Mouse (Mus musculus) adrenal gland (tissue): ENCODE data around the gene Ube2r2.

ENCODE experiments used
- intact Hi-C: fragments of 180-260 bp; cut with DNase I; formaldehyde crosslinking; loops from one replicate; pipeline ENCODE4 v1.15.1; 2025

Ube2r2 gene

GRCm38 (mm10) chr4:41116817-41117216 is 18.7 kb upstream of the Ube2r2 start:
- intact Hi-C loops = no loop called here

- intact Hi-C loops = loop anchor here (1.0 kb wide), 1 partner anchor 69 kb away; no protein-coding TSS in a partner anchor
Measured at GRCm38 (mm10) chr4:41118706-41119292, 16.7 kb upstream of the Ube2r2 start.

- intact Hi-C loops = no loop called here
Measured at GRCm38 (mm10) chr4:41124180-41124951, 11.2 kb upstream of the Ube2r2 start, which contains the start of gene Nol6. Nol6 (minus strand) TSS chr4:41124455.

- intact Hi-C loops = loop anchor here (1.0 to 5.0 kb wide), 2 partner anchors 35 to 158 kb away; no protein-coding TSS in a partner anchor
Measured at GRCm38 (mm10) chr4:41129406-41129805, 6.1 kb upstream of the Ube2r2 start.

- intact Hi-C loops = loop anchor here (1.0 to 5.0 kb wide), 2 partner anchors 34 to 157 kb away; no protein-coding TSS in a partner anchor
Measured at GRCm38 (mm10) chr4:41129836-41130235, 5.7 kb upstream of the Ube2r2 start.

- intact Hi-C loops = no loop called here
Measured at GRCm38 (mm10) chr4:41132471-41132870, 3.1 kb upstream of the Ube2r2 start.

- intact Hi-C loops = no loop called here
Measured at GRCm38 (mm10) chr4:41133529-41134291, 1.8 kb upstream of the Ube2r2 start.

GRCm38 (mm10) chr4:41134935-41135710 is 420 bp upstream of the Ube2r2 start:
- intact Hi-C loops = no loop called here

- intact Hi-C loops = no loop called here
Measured at GRCm38 (mm10) chr4:41136454-41136805, 887 bp downstream of the Ube2r2 start.

GRCm38 (mm10) chr4:41136811-41137210 is 1.3 kb downstream of the Ube2r2 start:
- intact Hi-C loops = no loop called here

- intact Hi-C loops = no loop called here
Measured at GRCm38 (mm10) chr4:41140174-41140875, 4.8 kb downstream of the Ube2r2 start.

- intact Hi-C loops = no loop called here
Measured at GRCm38 (mm10) chr4:41142601-41143000, 7.1 kb downstream of the Ube2r2 start.

- intact Hi-C loops = no loop called here
Measured at GRCm38 (mm10) chr4:41149891-41150290, 14.3 kb downstream of the Ube2r2 start.

- intact Hi-C loops = no loop called here
Measured at GRCm38 (mm10) chr4:41151186-41151585, 15.6 kb downstream of the Ube2r2 start.

GRCm38 (mm10) chr4:41153146-41153545 is 17.6 kb downstream of the Ube2r2 start:
- intact Hi-C loops = no loop called here

GRCm38 (mm10) chr4:41156961-41157360 is 21.4 kb downstream of the Ube2r2 start:
- intact Hi-C loops = no loop called here

- intact Hi-C loops = no loop called here
Measured at GRCm38 (mm10) chr4:41158251-41158650, 22.7 kb downstream of the Ube2r2 start.

GRCm38 (mm10) chr4:41161232-41161631 is 25.7 kb downstream of the Ube2r2 start:
- intact Hi-C loops = no loop called here

GRCm38 (mm10) chr4:41164974-41165373 is 29.4 kb downstream of the Ube2r2 start:
- intact Hi-C loops = loop anchor here (1.0 to 5.0 kb wide), 2 partner anchors 36 to 113 kb away; no protein-coding TSS in a partner anchor
